Mouse (Mus musculus): ENCODE results near the gene Oas1h.
"Not testable (repeated sequence)": the region's sequence is repeated elsewhere in the genome, so short reads cannot be mapped to it uniquely, and the experiment has no call there.

The Oas1h gene

GRCm38 (mm10) chr5:120887831-120888230 lies 26.6 kb downstream of the Oas1h start:
- DNase-seq: no peak

GRCm38 (mm10) chr5:120888294-120888815 lies 27.1 kb downstream of the Oas1h start:
- DNase-seq: not testable (repeated sequence)

GRCm38 (mm10) chr5:120890026-120890425 lies 28.8 kb downstream of the Oas1h start:
- no peak for DNase-seq

- DNase-seq: no peak
Observed at GRCm38 (mm10) chr5:120890991-120891390, 29.8 kb downstream of the Oas1h start.

GRCm38 (mm10) chr5:120891566-120892242 lies 30.5 kb downstream of the Oas1h start:
- not testable (repeated sequence) for DNase-seq

GRCm38 (mm10) chr5:120892243-120892660 lies 31.0 kb downstream of the Oas1h start:
- no peak for DNase-seq

- DNase-seq: not testable (repeated sequence)
Observed at GRCm38 (mm10) chr5:120893866-120894265, 32.6 kb downstream of the Oas1h start.

GRCm38 (mm10) chr5:120894692-120895091 lies 33.5 kb downstream of the Oas1h start:
- not testable (repeated sequence) for DNase-seq

GRCm38 (mm10) chr5:120895231-120895900 lies 34.1 kb downstream of the Oas1h start:
- DNase-seq: no peak

GRCm38 (mm10) chr5:120898307-120898706 lies 37.1 kb downstream of the Oas1h start:
- DNase-seq: no peak

GRCm38 (mm10) chr5:120898726-120899125 lies 37.5 kb downstream of the Oas1h start:
- no peak for DNase-seq

- DNase-seq: no peak
Observed at GRCm38 (mm10) chr5:120900666-120901065, 39.4 kb downstream of the Oas1h start.

- no peak for DNase-seq
Observed at GRCm38 (mm10) chr5:120902056-120902455, 40.8 kb downstream of the Oas1h start.

GRCm38 (mm10) chr5:120906791-120907733 lies 45.8 kb downstream of the Oas1h start, which contains the start of gene Oas1a:
TSS of gene Oas1a (minus strand) at chr5:120907521.
- DNase-seq: peak; percentile 39

- DNase-seq: no peak
Observed at GRCm38 (mm10) chr5:120908196-120908920, 47.1 kb downstream of the Oas1h start.

GRCm38 (mm10) chr5:120914204-120914603 lies 53.0 kb downstream of the Oas1h start, which contains the start of gene Oas1d:
TSS of gene Oas1d (plus strand) at chr5:120914536.
- DNase-seq: not testable (repeated sequence)

- not testable (repeated sequence) for DNase-seq
Observed at GRCm38 (mm10) chr5:120919156-120919935, 58.1 kb downstream of the Oas1h start.

GRCm38 (mm10) chr5:120920296-120920695 lies 59.1 kb downstream of the Oas1h start:
- no peak for DNase-seq
